Mouse (Mus musculus): Measurements from ENCODE around the gene Fam168b. TPM values are rescaled to one million over a fixed set of nuclear protein-coding genes. Genes with fewer than 3 reads are reported as not detected.

Gene Fam168b
- polyA plus RNA-seq, 1 experiment from 2014 or later = 11.3 TPM

- WGBS (ENCODE audit: insufficient replicate concordance) = 93% methylated on average over 9 of the region's 9 CpGs
- H3K4me1 ChIP-seq (ENCODE audit: insufficient read depth) = no peaks in the 10 kb centered on the region
- H3K9ac ChIP-seq (replicated peaks) = no peak overlapping the region
- ATAC-seq = no peak
- no peak overlapping the region for H3K27ac ChIP-seq (ENCODE audit: low read depth)
- no peak overlapping the region for H3K4me3 ChIP-seq (ENCODE audit: low read depth, low read length)
- H3K4me2 ChIP-seq (ENCODE audit: low read depth, low read length) = no peak overlapping the region
- 0 out of 2 replicates have a peak, but pooled peaks cover 3% of the 10 kb centered on the region for H3K36me3 ChIP-seq (replicated peaks; ENCODE audit: insufficient read depth, low read length)
- TF ChIP-seq CTCF (IDR thresholded peaks at IDR 0.05; ENCODE audit: low read depth) (no peak), EP300 (IDR thresholded peaks at IDR 0.05; ENCODE audit: low read depth) (no peak)
- no peaks in the 10 kb centered on the region for H3K27me3 ChIP-seq (ENCODE audit: insufficient read depth, low read length)
- H3K9me3 ChIP-seq (ENCODE audit: low read length) = no peaks in the 10 kb centered on the region
- no peak for DNase-seq
These were observed 28.3 kb upstream of the Fam168b start for GRCm38 (mm10) chr1:34871170-34871569.

GRCm38 (mm10) chr1:34869231-34869630, 26.4 kb upstream of the Fam168b start:
- DNase-seq = no peak
- H3K36me3 ChIP-seq (replicated peaks; ENCODE audit: insufficient read depth, low read length) = no peaks in the 10 kb centered on the region
- TF ChIP-seq CTCF (IDR thresholded peaks at IDR 0.05; ENCODE audit: low read depth) = no peak
- no peak for TF ChIP-seq EP300 (IDR thresholded peaks at IDR 0.05; ENCODE audit: low read depth)
- H3K4me2 ChIP-seq (ENCODE audit: low read depth, low read length) = no peak overlapping the region
- no peak overlapping the region for H3K27ac ChIP-seq (ENCODE audit: low read depth)
- 93% methylated on average over 16 of the region's 16 CpGs for WGBS (ENCODE audit: insufficient replicate concordance)
- H3K4me3 ChIP-seq (ENCODE audit: low read depth, low read length) = no peak overlapping the region
- H3K4me1 ChIP-seq (ENCODE audit: insufficient read depth) = no peaks in the 10 kb centered on the region
- H3K9ac ChIP-seq (replicated peaks) = no peak overlapping the region
- H3K9me3 ChIP-seq (ENCODE audit: low read length) = no peaks in the 10 kb centered on the region
- no peaks in the 10 kb centered on the region for H3K27me3 ChIP-seq (ENCODE audit: insufficient read depth, low read length)
- no peak for ATAC-seq

GRCm38 (mm10) chr1:34868391-34868790, 25.5 kb upstream of the Fam168b start:
- no peak for ATAC-seq
- no peaks in the 10 kb centered on the region for H3K9me3 ChIP-seq (ENCODE audit: low read length)
- no peak for TF ChIP-seq CTCF (IDR thresholded peaks at IDR 0.05; ENCODE audit: low read depth)
- no peak for TF ChIP-seq EP300 (IDR thresholded peaks at IDR 0.05; ENCODE audit: low read depth)
- H3K27me3 ChIP-seq (ENCODE audit: insufficient read depth, low read length) = no peaks in the 10 kb centered on the region
- DNase-seq = no peak
- H3K4me2 ChIP-seq (ENCODE audit: low read depth, low read length) = no peak overlapping the region
- H3K9ac ChIP-seq (replicated peaks) = no peak overlapping the region
- no peak overlapping the region for H3K27ac ChIP-seq (ENCODE audit: low read depth)
- no peak overlapping the region for H3K4me3 ChIP-seq (ENCODE audit: low read depth, low read length)
- WGBS (ENCODE audit: insufficient replicate concordance) = 83% methylated on average over 8 of the region's 8 CpGs
- H3K4me1 ChIP-seq (ENCODE audit: insufficient read depth) = no peaks in the 10 kb centered on the region
- no peaks in the 10 kb centered on the region for H3K36me3 ChIP-seq (replicated peaks; ENCODE audit: insufficient read depth, low read length)

- Histone ChIP-seq H3K27ac (ENCODE audit: low read depth) (no peak overlapping the region), H3K9ac (replicated peaks) (no peak overlapping the region), H3K4me3 (ENCODE audit: low read depth, low read length) (no peak overlapping the region), H3K4me2 (ENCODE audit: low read depth, low read length) (no peak overlapping the region), H3K4me1 (ENCODE audit: insufficient read depth) (no peaks in the 10 kb centered on the region), H3K27me3 (ENCODE audit: insufficient read depth, low read length) (no peaks in the 10 kb centered on the region), H3K9me3 (ENCODE audit: low read length) (no peaks in the 10 kb centered on the region), H3K36me3 (replicated peaks; ENCODE audit: insufficient read depth, low read length) (no peaks in the 10 kb centered on the region)
- no peak for DNase-seq
- ATAC-seq = no peak
- TF ChIP-seq CTCF (IDR thresholded peaks at IDR 0.05; ENCODE audit: low read depth) = no peak
- WGBS (ENCODE audit: insufficient replicate concordance) = 79% methylated on average over 5 of the region's 5 CpGs
These were observed 24.7 kb upstream of the Fam168b start for GRCm38 (mm10) chr1:34867574-34867955.

- H3K27ac ChIP-seq (ENCODE audit: low read depth) = no peak overlapping the region
- H3K4me2 ChIP-seq (ENCODE audit: low read depth, low read length) = no peak overlapping the region
- H3K36me3 ChIP-seq (replicated peaks; ENCODE audit: insufficient read depth, low read length) = no peaks in the 10 kb centered on the region
- no peaks in the 10 kb centered on the region for H3K27me3 ChIP-seq (ENCODE audit: insufficient read depth, low read length)
- TF ChIP-seq CTCF (IDR thresholded peaks at IDR 0.05; ENCODE audit: low read depth) = peak; percentile 96
- TF ChIP-seq EP300 (IDR thresholded peaks at IDR 0.05; ENCODE audit: low read depth) = 0 out of 2 replicates have a peak, but pooled peaks have one; percentile 28
- DNase-seq (peak; percentile 91), ATAC-seq (peak; percentile 88)
- no peak overlapping the region for H3K9ac ChIP-seq (replicated peaks)
- H3K4me3 ChIP-seq (ENCODE audit: low read depth, low read length) = no peak overlapping the region
- no peaks in the 10 kb centered on the region for H3K4me1 ChIP-seq (ENCODE audit: insufficient read depth)
- WGBS (ENCODE audit: insufficient replicate concordance) = 46% methylated on average over 10 of the region's 10 CpGs
- no peaks in the 10 kb centered on the region for H3K9me3 ChIP-seq (ENCODE audit: low read length)
These were observed 24.1 kb upstream of the Fam168b start for GRCm38 (mm10) chr1:34866815-34867573.

GRCm38 (mm10) chr1:34865866-34866265, 23.0 kb upstream of the Fam168b start:
- ATAC-seq = no peak
- Histone ChIP-seq H3K27me3 (ENCODE audit: insufficient read depth, low read length) (no peaks in the 10 kb centered on the region), H3K27ac (ENCODE audit: low read depth) (no peak overlapping the region), H3K4me1 (ENCODE audit: insufficient read depth) (no peaks in the 10 kb centered on the region), H3K9me3 (ENCODE audit: low read length) (no peaks in the 10 kb centered on the region), H3K4me3 (ENCODE audit: low read depth, low read length) (no peak overlapping the region), H3K9ac (replicated peaks) (no peak overlapping the region), H3K4me2 (ENCODE audit: low read depth, low read length) (no peak overlapping the region), H3K36me3 (replicated peaks; ENCODE audit: insufficient read depth, low read length) (no peaks in the 10 kb centered on the region)
- TF ChIP-seq CTCF (IDR thresholded peaks at IDR 0.05; ENCODE audit: low read depth) = no peak
- TF ChIP-seq EP300 (IDR thresholded peaks at IDR 0.05; ENCODE audit: low read depth) = no peak
- DNase-seq = peak; percentile 9
- WGBS (ENCODE audit: insufficient replicate concordance) = 84% methylated on average over 9 of the region's 9 CpGs

Data from liver, postnatal 0 days (tissue).